Mouse (Mus musculus) liver, embryonic 13.5 days (tissue): ENCODE measurements around the gene Nin. TPM values are rescaled to one million over a fixed set of nuclear protein-coding genes. Genes with fewer than 3 reads are reported as not detected.

Source experiments
- ATAC-seq: fragments of 200-750 bp; cut with Nextera tagmentation; 2 replicates; pipeline ENCODE4 v1.8.0; 2017; ENCODE audit warnings: low read depth, mild to moderate bottlenecking, moderate number of reproducible peaks, moderate library complexity
- DNase-seq: peaks from one replicate; pipeline ENCODE4 v3.0.0; 2022
- H3K27ac ChIP-seq: fragments of 300-500 bp; sonication (generic); 2 replicates; pipeline ENCODE4 v1.5.1; 2015; ENCODE audit warnings: moderate library complexity, mild to moderate bottlenecking, inconsistent platforms
- H3K27me3 ChIP-seq: fragments of 300-500 bp; sonication (generic); 2 replicates; pipeline ENCODE4 v1.6.1; 2015; ENCODE audit warnings: mild to moderate bottlenecking, inconsistent platforms
- H3K36me3 ChIP-seq: fragments of 300-500 bp; sonication (generic); 2 replicates; pipeline ENCODE4 v1.6.1; 2015; ENCODE audit warnings: mild to moderate bottlenecking, inconsistent platforms
- H3K4me1 ChIP-seq: fragments of 300-500 bp; sonication (generic); replicated peaks from 2 replicates; pipeline ENCODE4 v1.6.1; 2015; ENCODE audit warnings: inconsistent platforms
- H3K4me2 ChIP-seq: fragments of 300-500 bp; sonication (generic); 2 replicates; pipeline ENCODE4 v1.6.1; 2015; ENCODE audit warnings: inconsistent platforms, mild to moderate bottlenecking, moderate library complexity
- H3K4me3 ChIP-seq: fragments of 300-500 bp; sonication (generic); replicated peaks from 2 replicates; pipeline ENCODE4 v1.5.1; 2015; ENCODE audit warnings: mild to moderate bottlenecking, inconsistent platforms
- H3K9ac ChIP-seq: fragments of 300-500 bp; sonication (generic); 2 replicates; pipeline ENCODE4 v1.6.1; 2015; ENCODE audit warnings: mild to moderate bottlenecking, inconsistent platforms
- H3K9me3 ChIP-seq: fragments of 300-500 bp; sonication (generic); replicated peaks from 2 replicates; pipeline ENCODE4 v1.6.1; 2016; ENCODE audit warnings: inconsistent platforms
- WGBS: fragments of 180-500 bp; shearing (Covaris S2); methylation state at CpG from one replicate; pipeline ENCODE4 v1.1.7; 2015; ENCODE audit not compliant: insufficient replicate concordance; 5-methylcytosine and 5-hydroxymethylcytosine counted together
- polyA plus RNA-seq: library from polyadenylated mRNA; unstranded; fragments of >200 nt; fragmentation: Nextera tagmentation; extraction: Ambion mirVana; gene quantifications from 2 replicates; pipeline ENCODE4 v1.2.1, GENCODE M21; 2015

The Nin gene
- polyA plus RNA-seq, 1 experiment from 2014 or later = 2.2 TPM

DNA sequence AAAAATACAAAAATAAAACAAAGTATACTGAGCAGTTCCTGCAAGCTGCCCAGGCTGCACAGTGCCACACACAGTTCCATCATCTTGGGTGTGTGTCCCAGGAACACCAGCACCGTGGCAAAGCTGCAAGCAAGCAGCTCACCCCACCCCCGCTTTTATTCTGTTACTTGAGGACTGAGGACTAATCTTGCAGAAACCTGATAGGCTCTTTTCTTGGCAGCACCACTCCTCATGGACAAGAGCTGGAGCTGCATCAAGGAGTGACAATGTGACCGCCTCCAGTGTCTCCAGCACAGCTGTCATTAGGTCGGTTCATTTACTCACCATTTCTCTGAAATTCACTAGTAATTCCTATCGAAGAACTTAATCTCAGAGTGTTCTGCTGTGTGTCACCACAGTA, 145.4 kb downstream of the Nin start:
- Histone ChIP-seq H3K9ac (no peak overlapping the region), H3K9me3 (no peaks in the 10 kb centered on the region), H3K27me3 (no peaks in the 10 kb centered on the region), H3K4me2 (no peak overlapping the region), H3K4me1 (peaks cover 27% of the 10 kb centered on the region), H3K27ac (no peak overlapping the region), H3K36me3 (peaks cover 84% of the 10 kb centered on the region), H3K4me3 (no peak overlapping the region)
- ATAC-seq (peak; percentile 39; the same call in 1 of the 2 replicates), DNase-seq (no peak)
- WGBS = 65% methylated on average over 5 of the region's 5 CpGs

DNA sequence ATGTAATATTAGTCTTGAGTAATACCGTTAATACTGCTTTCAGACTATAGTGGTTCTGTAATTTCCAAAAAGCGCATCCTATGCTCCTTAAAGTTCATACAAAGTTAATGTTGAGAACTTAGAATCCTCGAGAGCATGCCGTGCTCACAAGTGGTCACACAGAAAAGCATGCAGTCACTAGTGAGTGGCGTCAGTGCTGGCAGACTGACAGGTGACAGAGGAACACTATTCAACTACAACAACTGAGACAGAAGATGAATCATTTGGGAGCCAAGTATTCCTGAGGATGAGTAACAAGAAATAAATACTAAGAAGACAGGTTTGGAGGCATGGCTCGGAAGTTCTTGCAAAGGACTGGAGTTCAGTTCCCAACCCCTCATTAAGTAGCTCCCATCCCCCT, 146.4 kb downstream of the Nin start:
- H3K9me3 ChIP-seq = no peaks in the 10 kb centered on the region
- no peak for DNase-seq
- no peaks in the 10 kb centered on the region for H3K27me3 ChIP-seq
- no peak overlapping the region for H3K27ac ChIP-seq
- peaks cover 88% of the 10 kb centered on the region for H3K36me3 ChIP-seq
- 85% methylated on average over 6 of the region's 6 CpGs for WGBS
- ATAC-seq = no peak
- peaks cover 27% of the 10 kb centered on the region for H3K4me1 ChIP-seq
- H3K9ac ChIP-seq = no peak overlapping the region
- H3K4me2 ChIP-seq = no peak overlapping the region
- H3K4me3 ChIP-seq = no peak overlapping the region

DNA sequence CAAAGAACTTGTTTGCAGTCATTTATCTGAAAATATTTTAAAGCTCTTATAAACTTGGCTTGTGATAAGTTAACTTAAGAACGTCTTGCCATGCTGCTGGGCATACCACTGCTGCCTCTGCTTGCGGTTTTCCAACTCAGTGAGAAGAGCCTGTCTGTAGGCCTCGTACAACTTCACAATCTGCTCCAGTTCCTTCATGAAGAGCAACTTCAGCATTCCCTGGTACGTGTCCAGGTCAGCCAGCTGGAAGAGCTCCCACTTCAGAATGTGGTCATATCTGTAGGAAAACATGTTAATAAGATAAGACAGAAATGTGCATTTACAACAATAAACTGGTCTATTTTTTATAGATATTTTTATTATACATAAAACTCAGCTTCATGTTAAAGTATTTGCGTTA, 147.4 kb downstream of the Nin start:
- H3K36me3 ChIP-seq = peaks cover 87% of the 10 kb centered on the region

GRCm38 (mm10) chr12:69965644-69966043, 147.9 kb downstream of the Nin start:
- no peaks in the 10 kb centered on the region for H3K9me3 ChIP-seq
- 34% methylated on average over 3 of the region's 3 CpGs for WGBS

More for the DNA sequence above, 147.4 kb downstream of the Nin start:
- no peak overlapping the region for H3K9ac ChIP-seq
- H3K4me1 ChIP-seq = peaks cover 27% of the 10 kb centered on the region
- no peaks in the 10 kb centered on the region for H3K9me3 ChIP-seq
- WGBS = 54% methylated on average over 5 of the region's 5 CpGs
- ATAC-seq (no peak), DNase-seq (no peak)
- H3K4me3 ChIP-seq = no peak overlapping the region
- H3K27ac ChIP-seq = peak overlapping the region; percentile 64
- H3K27me3 ChIP-seq = no peaks in the 10 kb centered on the region
- no peak overlapping the region for H3K4me2 ChIP-seq

GRCm38 (mm10) chr12:69963141-69963540, 150.4 kb downstream of the Nin start:
- Histone ChIP-seq H3K4me1 (peaks cover 19% of the 10 kb centered on the region), H3K36me3 (peaks cover 67% of the 10 kb centered on the region), H3K4me2 (no peak overlapping the region), H3K9me3 (no peaks in the 10 kb centered on the region), H3K9ac (no peak overlapping the region), H3K27ac (no peak overlapping the region), H3K27me3 (no peaks in the 10 kb centered on the region), H3K4me3 (no peak overlapping the region)
- no peak for ATAC-seq
- 83% methylated on average over 6 of the region's 6 CpGs for WGBS
- DNase-seq = no peak

More at GRCm38 (mm10) chr12:69965644-69966043, 147.9 kb downstream of the Nin start:
- peak; percentile 45; the same call in 1 of the 2 replicates for ATAC-seq
- H3K27me3 ChIP-seq = no peaks in the 10 kb centered on the region
- peaks cover 27% of the 10 kb centered on the region for H3K4me1 ChIP-seq
- DNase-seq = no peak
- H3K27ac ChIP-seq = no peak overlapping the region
- no peak overlapping the region for H3K4me3 ChIP-seq
- no peak overlapping the region for H3K9ac ChIP-seq
- peaks cover 86% of the 10 kb centered on the region for H3K36me3 ChIP-seq
- H3K4me2 ChIP-seq = no peak overlapping the region

DNA sequence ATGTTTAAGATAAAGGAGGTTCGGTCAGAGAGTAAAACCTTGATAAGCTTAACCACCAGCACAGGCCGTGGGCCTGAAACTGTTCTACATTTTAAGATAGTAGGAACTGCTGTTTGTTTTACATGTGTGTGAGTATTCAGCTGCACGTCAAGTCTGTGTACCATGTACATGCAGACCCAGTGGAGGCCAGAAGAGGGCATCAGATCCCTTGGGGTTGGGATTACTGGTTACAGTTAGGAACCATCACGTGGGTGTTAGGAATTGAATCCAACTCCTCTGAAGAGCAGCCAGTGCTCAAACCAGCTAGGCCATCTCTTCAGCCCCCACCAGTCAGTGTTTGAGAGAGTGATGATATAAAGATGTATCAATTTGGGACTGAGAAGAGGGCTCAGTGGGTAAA, 151.0 kb downstream of the Nin start:
- Histone ChIP-seq H3K4me2 (no peak overlapping the region), H3K36me3 (peaks cover 61% of the 10 kb centered on the region), H3K27ac (no peak overlapping the region), H3K4me1 (peaks cover 19% of the 10 kb centered on the region), H3K9ac (no peak overlapping the region), H3K27me3 (no peaks in the 10 kb centered on the region), H3K9me3 (no peaks in the 10 kb centered on the region), H3K4me3 (no peak overlapping the region)
- ATAC-seq = peak; percentile 65
- WGBS = 27% methylated on average over 4 of the region's 4 CpGs
- DNase-seq = peak; percentile 38

Other genes with a start within 250 kb of the Nin start
- 1.4 and 1.5 TPM in 2 replicates for gene Atl1, start 221.1 kb downstream of the Nin start, polyA plus RNA-seq
- gene Map4k5, start 220.5 kb downstream of the Nin start, polyA plus RNA-seq = 20.7 and 25.4 TPM in 2 replicates
- 4.1 and 4.5 TPM in 2 replicates for gene Sav1, start 126.7 kb downstream of the Nin start, polyA plus RNA-seq
- gene Abhd12b, start 40.4 kb upstream of the Nin start, polyA plus RNA-seq = not detected in 2 replicates
- 32.8 and 42.5 TPM in 2 replicates for gene Pygl, start 117.8 kb upstream of the Nin start, polyA plus RNA-seq
- 0.06 and 0.09 TPM in 2 replicates for gene Trim9, start 233.9 kb upstream of the Nin start, polyA plus RNA-seq